Mouse (Mus musculus): ENCODE measurements around the gene Cela1. TPM values are rescaled to one million over a fixed set of nuclear protein-coding genes. Genes with fewer than 3 reads are reported as not detected.

Gene Cela1
- polyA plus RNA-seq, 1 experiment from 2014 or later = 1.4 TPM

- Histone ChIP-seq H3K4me1 (no peaks in the 10 kb centered on the region), H3K27ac (replicated peaks) (no peak overlapping the region), H3K9me3 (no peaks in the 10 kb centered on the region), H3K4me3 (no peak overlapping the region), H3K36me3 (no peaks in the 10 kb centered on the region), H3K27me3 (no peaks in the 10 kb centered on the region), H3K9ac (replicated peaks) (no peak overlapping the region), H3K4me2 (replicated peaks) (no peak overlapping the region)
- no peak for ATAC-seq (ENCODE audit: low FRiP score, low read depth)
- 81% methylated on average over 6 of the region's 6 CpGs for WGBS
Measured at GRCm38 (mm10) chr15:100646161-100646560, 41.6 kb downstream of the Cela1 start.

DNA sequence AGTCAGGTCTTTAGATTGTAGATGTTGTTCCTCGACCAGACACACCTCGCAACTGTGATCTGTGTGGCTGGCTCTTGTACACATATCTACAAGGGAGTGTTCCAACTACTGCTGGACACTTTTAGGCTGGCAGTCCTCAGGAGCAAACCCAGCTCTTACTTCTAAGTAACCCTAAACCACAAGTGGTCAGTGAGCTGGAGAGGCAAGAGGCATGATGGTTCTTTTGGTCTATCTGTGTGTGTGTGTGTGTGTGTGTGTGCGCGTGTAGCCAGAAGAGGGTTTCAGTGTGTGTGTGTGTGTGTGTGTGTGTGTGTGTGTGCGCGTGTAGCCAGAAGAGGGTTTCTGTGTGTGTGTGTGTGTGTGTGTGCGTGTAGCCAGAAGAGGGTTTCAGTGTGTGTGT lies 45.3 kb downstream of the Cela1 start:
- H3K9me3 ChIP-seq = no peaks in the 10 kb centered on the region
- H3K27ac ChIP-seq (replicated peaks) = no peak overlapping the region
- 95% methylated on average over 7 of the region's 7 CpGs for WGBS
- H3K9ac ChIP-seq (replicated peaks) = no peak overlapping the region
- H3K27me3 ChIP-seq = peaks cover 27% of the 10 kb centered on the region
- no peak for ATAC-seq (ENCODE audit: low FRiP score, low read depth)
- no peak overlapping the region for H3K4me3 ChIP-seq
- H3K36me3 ChIP-seq = no peaks in the 10 kb centered on the region
- no peak overlapping the region for H3K4me2 ChIP-seq (replicated peaks)
- H3K4me1 ChIP-seq = no peaks in the 10 kb centered on the region

DNA sequence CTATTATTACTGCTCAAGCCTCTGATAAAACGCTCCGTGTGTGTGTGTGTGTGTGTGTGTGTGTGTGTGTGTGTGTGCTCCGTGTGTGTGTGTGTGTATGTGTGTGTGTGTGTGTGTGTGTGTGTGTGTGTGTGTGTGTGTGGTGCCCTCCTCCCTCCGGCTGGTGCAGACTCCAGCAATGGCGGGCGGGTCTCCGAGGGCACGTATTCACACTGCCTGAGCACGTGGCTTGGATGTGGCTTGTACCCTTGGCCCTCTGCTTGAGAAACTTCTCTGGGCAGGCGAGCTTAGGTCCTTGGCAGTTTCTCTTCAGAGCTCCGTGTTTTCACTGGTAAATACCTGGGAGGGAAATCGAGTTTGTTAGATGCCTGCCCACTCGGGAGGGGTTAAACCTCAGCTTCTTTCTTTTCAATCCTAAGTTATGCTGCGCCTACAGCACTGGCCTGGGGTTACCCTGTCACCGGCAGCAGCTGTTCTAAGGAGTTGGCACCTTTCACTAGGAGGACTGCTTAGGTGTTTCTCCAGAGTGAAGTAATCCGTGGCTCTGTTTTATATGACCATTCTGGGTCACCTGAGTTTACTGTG lies 46.4 kb downstream of the Cela1 start:
- H3K36me3 ChIP-seq = no peaks in the 10 kb centered on the region
- H3K4me1 ChIP-seq = peaks cover 11% of the 10 kb centered on the region
- no peak overlapping the region for H3K9ac ChIP-seq (replicated peaks)
- H3K27ac ChIP-seq (replicated peaks) = 0 out of 2 replicates have a peak overlapping the region, but pooled peaks have one; percentile 30
- no peak for ATAC-seq (ENCODE audit: low FRiP score, low read depth)
- no peaks in the 10 kb centered on the region for H3K9me3 ChIP-seq
- WGBS = 72% methylated on average over 11 of the region's 16 CpGs
- H3K4me2 ChIP-seq (replicated peaks) = no peak overlapping the region
- H3K4me3 ChIP-seq = no peak overlapping the region
- peaks cover 38% of the 10 kb centered on the region for H3K27me3 ChIP-seq

DNA sequence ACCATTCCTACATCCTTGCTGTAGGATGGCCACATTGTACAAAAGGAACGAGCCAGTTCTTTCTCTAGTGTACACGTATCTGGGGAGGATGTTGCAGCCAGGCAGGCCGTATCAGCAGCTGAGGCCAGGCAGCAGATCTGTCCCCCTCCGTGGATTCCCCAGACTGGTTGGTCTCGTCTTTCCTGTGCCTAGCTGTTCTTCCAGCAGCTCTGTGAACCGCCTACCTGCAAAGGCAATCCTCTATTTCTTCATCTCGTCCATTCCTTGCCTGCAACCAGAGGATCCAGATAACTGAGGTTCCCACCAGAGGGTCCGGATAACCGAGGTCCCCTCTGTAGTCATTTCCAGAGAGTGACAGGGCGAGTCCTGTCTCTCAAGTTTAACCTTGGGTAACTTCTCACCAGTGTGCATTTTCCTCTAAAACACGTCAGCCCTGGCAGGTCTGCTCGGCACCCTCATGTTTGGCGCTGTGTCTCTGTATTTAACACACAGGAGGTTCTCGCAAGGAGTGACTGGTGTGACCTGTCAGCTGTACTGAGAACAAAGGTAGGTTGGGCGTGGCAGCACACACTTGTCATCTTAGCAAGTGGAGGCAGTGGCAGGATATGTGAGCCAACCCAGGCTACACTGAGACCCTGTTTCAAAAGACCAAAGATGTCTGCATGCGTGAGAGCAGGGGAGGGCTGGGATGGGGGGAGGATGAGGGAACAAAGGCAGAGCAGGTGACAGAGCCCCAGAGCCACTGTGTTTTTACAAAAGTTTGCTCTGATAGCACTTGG lies 47.6 kb downstream of the Cela1 start:
- Histone ChIP-seq H3K9ac (replicated peaks) (no peak overlapping the region), H3K27me3 (peaks cover 49% of the 10 kb centered on the region), H3K4me1 (peaks cover 13% of the 10 kb centered on the region), H3K27ac (replicated peaks) (no peak overlapping the region), H3K36me3 (no peaks in the 10 kb centered on the region), H3K4me3 (no peak overlapping the region), H3K9me3 (no peaks in the 10 kb centered on the region), H3K4me2 (replicated peaks) (no peak overlapping the region)
- WGBS = 78% methylated on average over 16 of the region's 16 CpGs
- ATAC-seq (ENCODE audit: low FRiP score, low read depth) = no peak

- no peak overlapping the region for H3K27ac ChIP-seq (replicated peaks)
- ATAC-seq (ENCODE audit: low FRiP score, low read depth) = no peak
- H3K27me3 ChIP-seq = peaks cover 72% of the 10 kb centered on the region
Measured at GRCm38 (mm10) chr15:100637661-100638060, 50.1 kb downstream of the Cela1 start.

GRCm38 (mm10) chr15:100636700-100637501 lies 50.8 kb downstream of the Cela1 start, which contains the start of gene Smagp:
Smagp (minus strand) TSS chr15:100636940.
- Histone ChIP-seq H3K27me3 (peaks cover 78% of the 10 kb centered on the region), H3K9ac (replicated peaks) (peak within 1 kb of the TSS; percentile 43; the same call in 1 of the 2 replicates), H3K36me3 (no peaks in the 10 kb centered on the region), H3K4me3 (peak within 1 kb of the TSS; percentile 48), H3K4me1 (peaks cover 13% of the 10 kb centered on the region), H3K27ac (replicated peaks) (no peak within 1 kb of the TSS), H3K4me2 (replicated peaks) (peak within 1 kb of the TSS; percentile 75), H3K9me3 (no peaks in the 10 kb centered on the region)
- no peak for ATAC-seq (ENCODE audit: low FRiP score, low read depth)
- WGBS = under 1% methylated on average over 76 of the region's 77 CpGs

More at GRCm38 (mm10) chr15:100637661-100638060, 50.1 kb downstream of the Cela1 start:
- no peak overlapping the region for H3K4me2 ChIP-seq (replicated peaks)
- 20% methylated on average over 6 of the region's 6 CpGs for WGBS
- no peaks in the 10 kb centered on the region for H3K36me3 ChIP-seq
- H3K4me1 ChIP-seq = peaks cover 13% of the 10 kb centered on the region
- no peak overlapping the region for H3K4me3 ChIP-seq
- H3K9me3 ChIP-seq = no peaks in the 10 kb centered on the region
- H3K9ac ChIP-seq (replicated peaks) = no peak overlapping the region

- peak overlapping the region; percentile 75 for H3K4me2 ChIP-seq (replicated peaks)
- peaks cover 13% of the 10 kb centered on the region for H3K4me1 ChIP-seq
- H3K27me3 ChIP-seq = peaks cover 82% of the 10 kb centered on the region
- peak overlapping the region; percentile 48 for H3K4me3 ChIP-seq
- no peak for ATAC-seq (ENCODE audit: low FRiP score, low read depth)
- H3K9ac ChIP-seq (replicated peaks) = no peak overlapping the region; the same call in 1 of the 2 replicates
- H3K27ac ChIP-seq (replicated peaks) = no peak overlapping the region
- 5% methylated on average over 38 of the region's 38 CpGs for WGBS
- no peaks in the 10 kb centered on the region for H3K9me3 ChIP-seq
- H3K36me3 ChIP-seq = no peaks in the 10 kb centered on the region
Measured at GRCm38 (mm10) chr15:100635851-100636645, 51.7 kb downstream of the Cela1 start.

GRCm38 (mm10) chr15:100635239-100635638 lies 52.5 kb downstream of the Cela1 start:
- Histone ChIP-seq H3K36me3 (no peaks in the 10 kb centered on the region), H3K9ac (replicated peaks) (no peak overlapping the region), H3K9me3 (no peaks in the 10 kb centered on the region), H3K4me3 (no peak overlapping the region), H3K4me1 (peaks cover 13% of the 10 kb centered on the region), H3K27ac (replicated peaks) (no peak overlapping the region), H3K4me2 (replicated peaks) (no peak overlapping the region), H3K27me3 (peaks cover 76% of the 10 kb centered on the region)
- WGBS = 8% methylated on average over 9 of the region's 9 CpGs
- ATAC-seq (ENCODE audit: low FRiP score, low read depth) = no peak

- 81% methylated on average over 10 of the region's 10 CpGs for WGBS
- H3K4me3 ChIP-seq = no peak overlapping the region
- no peak overlapping the region for H3K27ac ChIP-seq (replicated peaks)
- H3K9ac ChIP-seq (replicated peaks) = no peak overlapping the region
- H3K4me2 ChIP-seq (replicated peaks) = no peak overlapping the region
- no peaks in the 10 kb centered on the region for H3K9me3 ChIP-seq
- H3K4me1 ChIP-seq = peaks cover 14% of the 10 kb centered on the region
- no peaks in the 10 kb centered on the region for H3K36me3 ChIP-seq
- H3K27me3 ChIP-seq = peaks cover 64% of the 10 kb centered on the region
- no peak for ATAC-seq (ENCODE audit: low FRiP score, low read depth)
Measured at GRCm38 (mm10) chr15:100633341-100633740, 54.4 kb downstream of the Cela1 start.

DNA sequence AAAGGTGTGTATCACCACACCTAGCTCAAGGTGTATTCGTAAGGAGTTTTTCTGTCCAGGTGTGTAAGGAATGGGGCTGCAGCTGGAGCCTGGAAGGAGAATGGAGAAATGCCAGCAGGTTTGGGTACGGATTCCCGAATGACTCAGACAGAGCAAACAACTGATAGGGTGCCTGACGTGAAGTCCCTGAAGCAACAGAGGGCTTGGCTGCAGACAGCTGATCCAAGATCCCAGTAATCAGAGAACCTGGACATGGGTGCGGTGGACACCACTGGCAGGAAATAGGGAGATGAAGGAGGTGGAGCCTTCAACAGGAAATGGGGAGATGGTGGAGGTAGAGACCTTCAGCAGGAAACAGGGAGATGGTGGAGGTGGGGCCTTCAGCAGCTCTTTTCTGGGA lies 55.4 kb downstream of the Cela1 start:
- Histone ChIP-seq H3K9ac (replicated peaks) (no peak overlapping the region), H3K4me2 (replicated peaks) (no peak overlapping the region), H3K9me3 (no peaks in the 10 kb centered on the region), H3K27me3 (peaks cover 54% of the 10 kb centered on the region), H3K4me1 (peaks cover 22% of the 10 kb centered on the region), H3K4me3 (no peak overlapping the region), H3K27ac (replicated peaks) (no peak overlapping the region), H3K36me3 (no peaks in the 10 kb centered on the region)
- 88% methylated on average over 5 of the region's 5 CpGs for WGBS
- no peak for ATAC-seq (ENCODE audit: low FRiP score, low read depth)

DNA sequence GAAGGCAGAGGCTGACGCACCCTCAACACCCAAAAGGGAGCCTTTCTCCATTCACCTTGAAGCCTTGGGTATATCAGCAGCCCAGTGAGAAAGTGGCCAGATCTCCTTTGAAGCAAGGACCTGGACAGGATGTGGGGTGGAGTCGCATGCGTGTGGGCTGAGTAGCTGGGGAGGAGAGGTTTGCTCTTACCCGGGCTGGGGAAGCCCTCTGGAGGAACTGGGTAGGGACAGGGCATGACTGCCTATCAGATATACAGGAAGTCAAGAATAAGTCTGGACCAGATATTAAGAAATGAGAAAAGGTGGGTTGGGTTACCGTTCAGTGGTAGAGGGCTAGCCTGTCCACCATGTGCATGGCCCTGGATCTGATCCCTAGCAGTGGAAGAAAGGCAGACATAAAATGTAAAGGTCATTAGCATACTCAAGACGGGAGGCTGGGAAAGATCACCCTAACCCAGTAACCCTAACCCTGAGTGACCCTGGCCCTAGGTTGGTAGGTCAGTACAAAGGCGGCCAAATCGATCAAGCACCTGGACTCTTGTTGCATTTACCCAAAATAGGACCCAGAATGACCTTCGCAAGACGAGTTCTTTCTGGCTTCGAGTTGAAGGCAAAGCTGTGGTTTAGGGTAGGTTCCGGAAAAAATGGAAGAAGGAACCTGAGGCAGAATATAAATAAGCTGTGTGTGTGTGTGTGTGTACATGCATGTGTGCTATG lies 56.1 kb downstream of the Cela1 start:
- Histone ChIP-seq H3K27me3 (peaks cover 47% of the 10 kb centered on the region), H3K9ac (replicated peaks) (no peak overlapping the region), H3K9me3 (no peaks in the 10 kb centered on the region), H3K4me3 (no peak overlapping the region), H3K4me2 (replicated peaks) (no peak overlapping the region), H3K27ac (replicated peaks) (no peak overlapping the region), H3K36me3 (no peaks in the 10 kb centered on the region), H3K4me1 (peaks cover 15% of the 10 kb centered on the region)
- 89% methylated on average over 12 of the region's 12 CpGs for WGBS
- ATAC-seq (ENCODE audit: low FRiP score, low read depth) = no peak
